Mouse (Mus musculus): Measurements from ENCODE around the gene Gmppa.

GRCm38 (mm10) chr1:75441471-75441996 lies 5.8 kb downstream of the Gmppa start:
- no peak for TF ChIP-seq CTCF (IDR thresholded peaks at IDR 0.05; ENCODE audit: low read depth)
- no peak for TF ChIP-seq EP300 (IDR thresholded peaks at IDR 0.05; ENCODE audit: low read depth)

Measured in liver, embryonic 14.5 days (tissue).